Comparison of ENCODE assay signal across 8 mouse cellular contexts in genomic region chr12:117154356-117155243, GRCm38 (mm10).
A peak's percentile ranks its signal among the peaks of the same experiment; 100 is the strongest.
DNase-seq lines count a peak whose midpoint lies in the region; ATAC-seq and TF ChIP-seq lines count a peak whose summit lies in the region.

No protein-coding gene starts in this region.

- no peak; the same call in 1 of the 2 replicates for ATAC-seq in neural tube, embryonic 11.5 days (ENCODE audit: insufficient read depth, low FRiP score, low TSS enrichment)
- no peak for ATAC-seq in limb, embryonic 15.5 days (ENCODE audit: insufficient number of reproducible peaks, low FRiP score, low TSS enrichment, low read depth)
- ATAC-seq in stomach, postnatal 0 days (ENCODE audit: low FRiP score, low TSS enrichment), result peak; percentile 30; the same call in 1 of the 2 replicates

- DNase-seq in adrenal gland, adult (ENCODE audit: inconsistent age in 2 of 2, low spot score in 1 of 2), result peak; percentile 18 to 48
- DNase-seq in adrenal gland, adult 2 months, result no peak
- DNase-seq in neural tube, embryonic 11.5 days (ENCODE audit: low spot score), result no peak
- DNase-seq in neural tube, embryonic 10.5 days (ENCODE audit: extremely low spot score, low spot score), result no peak
- no peak for DNase-seq in stomach, postnatal 0 days (ENCODE audit: low spot score)
- DNase-seq in cerebellum, adult 18-20 months, result no peak
- DNase-seq in left cerebral cortex, adult 11 months (ENCODE audit: low spot score), result no peak

- peaks cover 43% of the 10 kb centered on the region for H3K4me1 ChIP-seq in neural tube, embryonic 11.5 days (ENCODE audit: control insufficient read depth, insufficient read depth, low read length)
- peaks cover 44% of the 10 kb centered on the region for H3K4me1 ChIP-seq in limb, embryonic 15.5 days
- no peaks in the 10 kb centered on the region for H3K4me1 ChIP-seq in stomach, postnatal 0 days (replicated peaks; ENCODE audit: control insufficient read depth, insufficient read depth)

- TF ChIP-seq CTCF in stomach, postnatal 0 days (IDR thresholded peaks at IDR 0.05; ENCODE audit: low read depth), result no peak

- peak overlapping the region; percentile 73 for H3K4me2 ChIP-seq in neural tube, embryonic 11.5 days (ENCODE audit: low read depth)
- peak overlapping the region; percentile 96 for H3K4me2 ChIP-seq in limb, embryonic 15.5 days
- peak overlapping the region; percentile 68 for H3K4me2 ChIP-seq in stomach, postnatal 0 days (replicated peaks; ENCODE audit: low read depth)

- no peaks in the 10 kb centered on the region for H3K9me3 ChIP-seq in neural tube, embryonic 11.5 days (ENCODE audit: control insufficient read depth, low read length)
- no peaks in the 10 kb centered on the region for H3K9me3 ChIP-seq in limb, embryonic 15.5 days
- H3K9me3 ChIP-seq in stomach, postnatal 0 days (ENCODE audit: control insufficient read depth, low read length), result no peaks in the 10 kb centered on the region

- peak overlapping the region; percentile 75; the same call in 1 of the 2 replicates for H3K27ac ChIP-seq in neural tube, embryonic 11.5 days (ENCODE audit: low read depth, low read length)
- no peak overlapping the region for H3K27ac ChIP-seq in limb, embryonic 15.5 days
- H3K27ac ChIP-seq in stomach, postnatal 0 days (replicated peaks), result no peak overlapping the region

- H3K4me3 ChIP-seq in neural tube, embryonic 11.5 days (ENCODE audit: low read depth, low read length), result peak overlapping the region; percentile 70
- peak overlapping the region; percentile 58 for H3K4me3 ChIP-seq in limb, embryonic 15.5 days
- peak overlapping the region; percentile 46 for H3K4me3 ChIP-seq in stomach, postnatal 0 days (ENCODE audit: low read depth, low read length)

- peak overlapping the region; percentile 83 for H3K9ac ChIP-seq in neural tube, embryonic 11.5 days (ENCODE audit: low read length)
- no peak overlapping the region; the same call in 1 of the 2 replicates for H3K9ac ChIP-seq in limb, embryonic 15.5 days
- H3K9ac ChIP-seq in stomach, postnatal 0 days (ENCODE audit: low read length), result no peak overlapping the region

- H3K27me3 ChIP-seq in neural tube, embryonic 11.5 days (ENCODE audit: control insufficient read depth, insufficient read depth, low read length), result peaks cover 52% of the 10 kb centered on the region
- peaks cover 90% of the 10 kb centered on the region for H3K27me3 ChIP-seq in limb, embryonic 15.5 days
- H3K27me3 ChIP-seq in stomach, postnatal 0 days (ENCODE audit: control insufficient read depth, insufficient read depth, low read length), result peaks cover 37% of the 10 kb centered on the region

- WGBS in neural tube, embryonic 11.5 days, result 2% methylated on average over 27 of the region's 27 CpGs
- WGBS in limb, embryonic 15.5 days, result 2% methylated on average over 27 of the region's 27 CpGs
- 4% methylated on average over 26 of the region's 27 CpGs for WGBS in stomach, postnatal 0 days

- no peak for TF ChIP-seq EP300 in stomach, postnatal 0 days (optimal IDR thresholded peaks at IDR 0.05)

- no peaks in the 10 kb centered on the region for H3K36me3 ChIP-seq in neural tube, embryonic 11.5 days (ENCODE audit: control insufficient read depth, insufficient read depth, low read length)
- H3K36me3 ChIP-seq in limb, embryonic 15.5 days, result no peaks in the 10 kb centered on the region
- no peaks in the 10 kb centered on the region for H3K36me3 ChIP-seq in stomach, postnatal 0 days (ENCODE audit: control insufficient read depth, insufficient read depth, low read length)

Comparison
In these comparisons a context has a peak if more than half of its experiments do, and no peak if none do; other contexts are left out.
1. DNase-seq: peak in adrenal gland, adult (2 of 2); none in adrenal gland, adult 2 months (single experiment), neural tube, embryonic 11.5 days (single experiment), neural tube, embryonic 10.5 days (single experiment), stomach, postnatal 0 days (single experiment), cerebellum, adult 18-20 months (0 of 2) and left cerebral cortex, adult 11 months (single experiment).
2. Peak in every context shown above with its lines, with median percentiles within 50 percentile points of each other: H3K4me2 ChIP-seq and H3K4me3 ChIP-seq.